11 mouse cellular contexts compared by ENCODE assay signal in genomic region chr2:119621302-119621701, GRCm38 (mm10). TPM values are rescaled to one million over a fixed set of nuclear protein-coding genes. Genes with fewer than 3 reads are reported as not detected.
A peak's percentile ranks its signal among the peaks of the same experiment; 100 is the strongest.
DNase-seq lines count a peak whose midpoint lies in the region; ATAC-seq and TF ChIP-seq lines count a peak whose summit lies in the region.
"Had no signal": no experiment of that assay in that cellular context is flagged by ENCODE, and none has a peak within 500 bp of the region (broad histone marks: within the 10 kb centered on the region; RNA-seq: fewer than 3 reads in every experiment).

No protein-coding gene starts in this region.

- H3K4me1 ChIP-seq in hindbrain, embryonic 12.5 days, result peaks cover 27% of the 10 kb centered on the region
- peaks cover 4% of the 10 kb centered on the region for H3K4me1 ChIP-seq in hindbrain, embryonic 16.5 days (ENCODE audit: control insufficient read depth, insufficient read depth, low read depth, low read length)
- peaks cover 7% of the 10 kb centered on the region; the same call in 1 of the 2 replicates for H3K4me1 ChIP-seq in neural tube, embryonic 11.5 days (ENCODE audit: control insufficient read depth, insufficient read depth, low read length)
- H3K4me1 ChIP-seq in neural tube, embryonic 15.5 days, result peaks cover 16% of the 10 kb centered on the region
- H3K4me1 ChIP-seq in intestine, postnatal 0 days (replicated peaks; ENCODE audit: control insufficient read depth, insufficient read depth, low read length), result peaks cover 7% of the 10 kb centered on the region; the same call in 1 of the 2 replicates

- DNase-seq in neural tube, embryonic 11.5 days (ENCODE audit: low spot score), result no peak
- DNase-seq in right cerebral cortex, postnatal 4 days, result no peak
- no peak for DNase-seq in thymus, postnatal 0 days (ENCODE audit: low spot score)
- DNase-seq: lung, adult 18-20 months; thymus, postnatal 25 days had no signal

- peak overlapping the region; percentile 21 for H3K4me2 ChIP-seq in hindbrain, embryonic 12.5 days (replicated peaks)
- no peak overlapping the region for H3K4me2 ChIP-seq in hindbrain, embryonic 16.5 days (ENCODE audit: low read length)
- 0 out of 2 replicates have a peak overlapping the region, but pooled peaks have one; percentile 8 for H3K4me2 ChIP-seq in neural tube, embryonic 11.5 days (ENCODE audit: low read depth)
- H3K4me2 ChIP-seq in neural tube, embryonic 15.5 days, result no peak overlapping the region
- H3K4me2 ChIP-seq in intestine, postnatal 0 days (replicated peaks; ENCODE audit: low read depth), result peak overlapping the region; percentile 17

- no peak overlapping the region for H3K27ac ChIP-seq in hindbrain, embryonic 12.5 days
- no peak overlapping the region for H3K27ac ChIP-seq in hindbrain, embryonic 16.5 days (ENCODE audit: low read depth, low read length)
- no peak overlapping the region for H3K27ac ChIP-seq in neural tube, embryonic 11.5 days (ENCODE audit: low read depth, low read length)
- no peak overlapping the region for H3K27ac ChIP-seq in neural tube, embryonic 15.5 days (replicated peaks)
- H3K27ac ChIP-seq in intestine, postnatal 0 days (ENCODE audit: low read depth, low read length), result 0 out of 2 replicates have a peak overlapping the region, but pooled peaks have one; percentile 15
- H3K27ac ChIP-seq: embryonic facial prominence, embryonic 12.5 days had no signal

- 96% methylated on average over 2 of the region's 2 CpGs for WGBS in hindbrain, embryonic 12.5 days
- 99% methylated on average over 2 of the region's 2 CpGs for WGBS in hindbrain, embryonic 16.5 days
- 99% methylated on average over 2 of the region's 2 CpGs for WGBS in neural tube, embryonic 11.5 days
- 94% methylated on average over 2 of the region's 2 CpGs for WGBS in neural tube, embryonic 15.5 days
- WGBS in intestine, postnatal 0 days, result 56% methylated on average over 2 of the region's 2 CpGs

- no peak for TF ChIP-seq CTCF in intestine, postnatal 0 days (IDR thresholded peaks at IDR 0.05; ENCODE audit: low read depth)

- peaks cover 3% of the 10 kb centered on the region; the same call in 1 of the 2 replicates for H3K36me3 ChIP-seq in hindbrain, embryonic 12.5 days
- no peaks in the 10 kb centered on the region for H3K36me3 ChIP-seq in hindbrain, embryonic 16.5 days (ENCODE audit: control insufficient read depth, insufficient read depth, low read length)
- no peaks in the 10 kb centered on the region for H3K36me3 ChIP-seq in neural tube, embryonic 11.5 days (ENCODE audit: control insufficient read depth, insufficient read depth, low read length)
- H3K36me3 ChIP-seq in neural tube, embryonic 15.5 days, result no peaks in the 10 kb centered on the region
- H3K36me3 ChIP-seq in intestine, postnatal 0 days (ENCODE audit: control insufficient read depth, insufficient read depth), result peaks cover 20% of the 10 kb centered on the region; the same call in 1 of the 2 replicates

- ATAC-seq in hindbrain, embryonic 12.5 days (ENCODE audit: low FRiP score), result no peak
- ATAC-seq in hindbrain, embryonic 16.5 days, result no peak
- no peak for ATAC-seq in neural tube, embryonic 11.5 days (ENCODE audit: insufficient read depth, low FRiP score, low TSS enrichment)
- no peak for ATAC-seq in neural tube, embryonic 15.5 days (ENCODE audit: low FRiP score)
- ATAC-seq in intestine, postnatal 0 days, result no peak
- no peak for ATAC-seq in megakaryocyte progenitor cell, adult 5-6 weeks (replicated peaks; ENCODE audit: poor library complexity)

- H3K27me3 ChIP-seq in hindbrain, embryonic 12.5 days, result no peaks in the 10 kb centered on the region
- H3K27me3 ChIP-seq in hindbrain, embryonic 16.5 days (replicated peaks; ENCODE audit: control insufficient read depth, insufficient read depth, low read length), result no peaks in the 10 kb centered on the region
- no peaks in the 10 kb centered on the region for H3K27me3 ChIP-seq in neural tube, embryonic 11.5 days (ENCODE audit: control insufficient read depth, insufficient read depth, low read length)
- no peaks in the 10 kb centered on the region for H3K27me3 ChIP-seq in neural tube, embryonic 15.5 days (replicated peaks)
- H3K27me3 ChIP-seq in intestine, postnatal 0 days (replicated peaks; ENCODE audit: control insufficient read depth, insufficient read depth, low read length), result no peaks in the 10 kb centered on the region
- H3K27me3 ChIP-seq: embryonic facial prominence, embryonic 12.5 days had no signal

- no peak overlapping the region for H3K4me3 ChIP-seq in hindbrain, embryonic 12.5 days
- no peak overlapping the region for H3K4me3 ChIP-seq in hindbrain, embryonic 16.5 days (ENCODE audit: low read length)
- no peak overlapping the region for H3K4me3 ChIP-seq in neural tube, embryonic 11.5 days (ENCODE audit: low read depth, low read length)
- H3K4me3 ChIP-seq in neural tube, embryonic 15.5 days (replicated peaks), result no peak overlapping the region
- no peak overlapping the region for H3K4me3 ChIP-seq in intestine, postnatal 0 days (ENCODE audit: low read depth, low read length)
- H3K4me3 ChIP-seq: embryonic facial prominence, embryonic 12.5 days had no signal

- H3K9ac ChIP-seq in hindbrain, embryonic 12.5 days, result no peak overlapping the region
- H3K9ac ChIP-seq in hindbrain, embryonic 16.5 days (ENCODE audit: low read depth, low read length), result no peak overlapping the region
- no peak overlapping the region for H3K9ac ChIP-seq in neural tube, embryonic 11.5 days (ENCODE audit: low read length)
- H3K9ac ChIP-seq in neural tube, embryonic 15.5 days (replicated peaks), result no peak overlapping the region
- H3K9ac ChIP-seq in intestine, postnatal 0 days (ENCODE audit: low read depth, low read length), result no peak overlapping the region
- H3K9ac ChIP-seq: embryonic facial prominence, embryonic 12.5 days had no signal

- no peaks in the 10 kb centered on the region for H3K9me3 ChIP-seq in hindbrain, embryonic 12.5 days (replicated peaks)
- no peaks in the 10 kb centered on the region for H3K9me3 ChIP-seq in hindbrain, embryonic 16.5 days (ENCODE audit: control insufficient read depth, low read length)
- H3K9me3 ChIP-seq in neural tube, embryonic 11.5 days (ENCODE audit: control insufficient read depth, low read length), result no peaks in the 10 kb centered on the region
- no peaks in the 10 kb centered on the region for H3K9me3 ChIP-seq in neural tube, embryonic 15.5 days (replicated peaks)
- no peaks in the 10 kb centered on the region for H3K9me3 ChIP-seq in intestine, postnatal 0 days (ENCODE audit: control insufficient read depth)
- H3K9me3 ChIP-seq: embryonic facial prominence, embryonic 12.5 days had no signal

RNA-seq across cellular contexts. Expression of gene Oip5, which starts 3.0 kb away (rescaled TPM):
- 17.7 and 22.6 TPM in 2 replicates for polyA plus RNA-seq in hindbrain, embryonic 12.5 days (2016; fragmentation: Nextera tagmentation; extraction: Ambion mirVana)
- 5.4 and 6.1 TPM in 2 replicates for polyA plus RNA-seq in hindbrain, embryonic 16.5 days (2015; fragmentation: Nextera tagmentation; extraction: Ambion mirVana)
- 25.9 and 26.8 TPM in 2 replicates for polyA plus RNA-seq in neural tube, embryonic 11.5 days (2014; fragmentation: Nextera tagmentation; extraction: Ambion mirVana)
- 4.6 and 9.2 TPM in 2 replicates for polyA plus RNA-seq in neural tube, embryonic 15.5 days (2015; fragmentation: Nextera tagmentation; extraction: Ambion mirVana)
- 6.6 and 6.7 TPM in 2 replicates for polyA plus RNA-seq in intestine, postnatal 0 days (2015; fragmentation: Nextera tagmentation; extraction: Ambion mirVana)
- total RNA-seq in megakaryocyte progenitor cell, adult 5-6 weeks (2015), result 19.5 and 21.9 TPM in 2 replicates
- 26.9 and 29.6 TPM in 2 replicates for total RNA-seq in megakaryocyte progenitor cell, adult 5-6 weeks (2017)
- 28.9 and 33.1 TPM in 2 replicates for polyA plus RNA-seq in thymus, postnatal 0 days (2015; fragmentation: Nextera tagmentation; extraction: Ambion mirVana)

RNA-seq across cellular contexts. Expression of gene Nusap1, which starts 3.2 kb away (rescaled TPM):
- 56.4 and 57.6 TPM in 2 replicates for polyA plus RNA-seq in hindbrain, embryonic 12.5 days (2016; fragmentation: Nextera tagmentation; extraction: Ambion mirVana)
- polyA plus RNA-seq in hindbrain, embryonic 16.5 days (2015; fragmentation: Nextera tagmentation; extraction: Ambion mirVana), result 13.0 and 16.1 TPM in 2 replicates
- polyA plus RNA-seq in neural tube, embryonic 11.5 days (2014; fragmentation: Nextera tagmentation; extraction: Ambion mirVana), result 72.3 and 76.5 TPM in 2 replicates
- polyA plus RNA-seq in neural tube, embryonic 15.5 days (2015; fragmentation: Nextera tagmentation; extraction: Ambion mirVana), result 8.3 and 22.5 TPM in 2 replicates
- polyA plus RNA-seq in intestine, postnatal 0 days (2015; fragmentation: Nextera tagmentation; extraction: Ambion mirVana), result 15.6 and 18.7 TPM in 2 replicates
- 85.9 and 103 TPM in 2 replicates for total RNA-seq in megakaryocyte progenitor cell, adult 5-6 weeks (2015)
- total RNA-seq in megakaryocyte progenitor cell, adult 5-6 weeks (2017), result 96.0 and 104 TPM in 2 replicates
- polyA plus RNA-seq in thymus, postnatal 0 days (2015; fragmentation: Nextera tagmentation; extraction: Ambion mirVana), result 121 and 134 TPM in 2 replicates

RNA-seq across cellular contexts. Expression of gene Ndufaf1, which starts 41.3 kb away (rescaled TPM):
- 38.1 and 45.6 TPM in 2 replicates for polyA plus RNA-seq in hindbrain, embryonic 12.5 days (2016; fragmentation: Nextera tagmentation; extraction: Ambion mirVana)
- 41.9 and 44.9 TPM in 2 replicates for polyA plus RNA-seq in hindbrain, embryonic 16.5 days (2015; fragmentation: Nextera tagmentation; extraction: Ambion mirVana)
- polyA plus RNA-seq in neural tube, embryonic 11.5 days (2014; fragmentation: Nextera tagmentation; extraction: Ambion mirVana), result 38.7 and 39.8 TPM in 2 replicates
- polyA plus RNA-seq in neural tube, embryonic 15.5 days (2015; fragmentation: Nextera tagmentation; extraction: Ambion mirVana), result 43.9 and 47.8 TPM in 2 replicates
- polyA plus RNA-seq in intestine, postnatal 0 days (2015; fragmentation: Nextera tagmentation; extraction: Ambion mirVana), result 24.3 and 26.6 TPM in 2 replicates
- total RNA-seq in megakaryocyte progenitor cell, adult 5-6 weeks (2015), result 37.3 and 38.8 TPM in 2 replicates
- total RNA-seq in megakaryocyte progenitor cell, adult 5-6 weeks (2017), result 18.4 and 20.4 TPM in 2 replicates
- 46.7 and 49.1 TPM in 2 replicates for polyA plus RNA-seq in thymus, postnatal 0 days (2015; fragmentation: Nextera tagmentation; extraction: Ambion mirVana)

RNA-seq across cellular contexts. Expression of gene Rtf1, which starts 53.6 kb away (rescaled TPM):
- polyA plus RNA-seq in hindbrain, embryonic 12.5 days (2016; fragmentation: Nextera tagmentation; extraction: Ambion mirVana), result 77.8 and 78.3 TPM in 2 replicates
- polyA plus RNA-seq in hindbrain, embryonic 16.5 days (2015; fragmentation: Nextera tagmentation; extraction: Ambion mirVana), result 44.7 and 45.1 TPM in 2 replicates
- 31.9 and 35.0 TPM in 2 replicates for polyA plus RNA-seq in neural tube, embryonic 11.5 days (2014; fragmentation: Nextera tagmentation; extraction: Ambion mirVana)
- 53.1 and 58.5 TPM in 2 replicates for polyA plus RNA-seq in neural tube, embryonic 15.5 days (2015; fragmentation: Nextera tagmentation; extraction: Ambion mirVana)
- 29.4 and 32.1 TPM in 2 replicates for polyA plus RNA-seq in intestine, postnatal 0 days (2015; fragmentation: Nextera tagmentation; extraction: Ambion mirVana)
- 39.1 and 41.9 TPM in 2 replicates for total RNA-seq in megakaryocyte progenitor cell, adult 5-6 weeks (2015)
- total RNA-seq in megakaryocyte progenitor cell, adult 5-6 weeks (2017), result 26.2 and 43.0 TPM in 2 replicates
- polyA plus RNA-seq in thymus, postnatal 0 days (2015; fragmentation: Nextera tagmentation; extraction: Ambion mirVana), result 63.8 and 73.9 TPM in 2 replicates

Comparison
In these comparisons a context has a peak if more than half of its experiments do, and no peak if none do; other contexts are left out.
1. H3K4me2 ChIP-seq: peak in hindbrain, embryonic 12.5 days (single experiment), neural tube, embryonic 11.5 days (single experiment) and intestine, postnatal 0 days (single experiment); none in hindbrain, embryonic 16.5 days (single experiment) and neural tube, embryonic 15.5 days (single experiment).